Mouse (Mus musculus) c-Kit-negative CD71-positive TER-119-positive erythroid progenitor cells, embryonic 14.5 days (primary cell): ENCODE measurements around the gene Gm10024.
"Not testable (repeated sequence)": the region's sequence is repeated elsewhere in the genome, so short reads cannot be mapped to it uniquely, and the experiment has no call there.

Experiments used
- DNase-seq: peaks from one replicate; pipeline ENCODE4 v3.0.0-alpha.2; 2013; ENCODE audit warnings: low read depth, low spot score

Gm10024 gene

GRCm38 (mm10) chr10:77729241-77729640 is 18.0 kb downstream of the Gm10024 start:
- DNase-seq = peak; percentile 8

- no peak for DNase-seq
These were observed 24.7 kb downstream of the Gm10024 start for GRCm38 (mm10) chr10:77735928-77736327.

- no peak for DNase-seq
These were observed 27.7 kb downstream of the Gm10024 start for GRCm38 (mm10) chr10:77738929-77739328.

GRCm38 (mm10) chr10:77741924-77742688 is 30.8 kb downstream of the Gm10024 start, which contains the start of gene Gm18596:
Gene Gm18596 (minus strand): TSS chr10:77742638.
- not testable (repeated sequence) for DNase-seq

- DNase-seq = not testable (repeated sequence)
These were observed 39.4 kb downstream of the Gm10024 start for GRCm38 (mm10) chr10:77750686-77751085.

- not testable (repeated sequence) for DNase-seq
These were observed 40.0 kb downstream of the Gm10024 start, which contains the start of gene Gm9736 for GRCm38 (mm10) chr10:77751254-77751653. Gene Gm9736 (minus strand): TSS chr10:77751354.

- DNase-seq = not testable (repeated sequence)
These were observed 41.1 kb downstream of the Gm10024 start for GRCm38 (mm10) chr10:77752312-77752711.

GRCm38 (mm10) chr10:77753448-77753847 is 42.2 kb downstream of the Gm10024 start:
- DNase-seq = no peak

GRCm38 (mm10) chr10:77759582-77759981 is 48.3 kb downstream of the Gm10024 start, which contains the start of gene Gm3233:
Gene Gm3233 (minus strand): TSS chr10:77759682.
- DNase-seq = not testable (repeated sequence)
